14 mouse cellular contexts compared by ENCODE assay signal in the genomic region with DNA sequence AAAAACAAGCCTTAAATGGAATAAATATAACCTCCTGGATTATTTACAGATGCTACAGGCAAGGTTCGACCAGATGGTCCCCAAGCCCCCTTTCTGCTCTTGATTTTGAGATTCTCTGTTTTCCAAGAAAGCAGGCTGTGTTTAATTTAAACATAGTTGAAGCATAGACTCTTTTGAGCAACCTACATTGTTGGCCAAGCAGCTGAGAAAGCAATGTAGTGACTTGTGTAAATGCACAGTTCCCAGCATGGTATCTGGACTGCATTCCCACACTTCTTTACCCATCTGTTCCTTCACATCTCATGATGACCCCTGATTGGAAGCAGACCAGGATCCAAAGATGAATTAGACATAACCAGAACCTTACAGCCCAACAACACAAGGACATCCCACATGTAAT.
"Had no signal": no experiment of that assay in that cellular context is flagged by ENCODE, and none has a peak within 500 bp of the region (broad histone marks: within the 10 kb centered on the region; RNA-seq: fewer than 3 reads in every experiment).

No protein-coding gene starts in this region.

- H3K27me3 ChIP-seq: neural tube, embryonic 12.5 days had no signal

- H3K9me3 ChIP-seq: midbrain, embryonic 10.5 days; neural tube, embryonic 12.5 days had no signal

- H3K36me3 ChIP-seq: midbrain, embryonic 10.5 days; neural tube, embryonic 12.5 days had no signal

- H3K4me3 ChIP-seq: midbrain, embryonic 10.5 days; myocyte; neural tube, embryonic 12.5 days had no signal

- ATAC-seq: intestine, postnatal 0 days; lung, postnatal 0 days had no signal

- H3K4me2 ChIP-seq: neural tube, embryonic 12.5 days had no signal

- DNase-seq: kidney, adult 8-10 months; kidney, postnatal 25 days; left cerebral cortex, postnatal 4 days; lung, adult 2 months; lung, postnatal 36 days; midbrain, embryonic 14.5 days; thymus, postnatal 14 days had no signal

- H3K9ac ChIP-seq: liver, embryonic 14.5 days; neural tube, embryonic 12.5 days had no signal

- H3K4me1 ChIP-seq: midbrain, embryonic 10.5 days; neural tube, embryonic 12.5 days had no signal

- H3K27ac ChIP-seq: liver, embryonic 14.5 days; midbrain, embryonic 10.5 days; neural tube, embryonic 12.5 days; stomach, postnatal 0 days had no signal
